Mouse (Mus musculus) sigmoid colon, adult 10 weeks (tissue): Measurements from ENCODE around the gene Dxo. TPM values are rescaled to one million over a fixed set of nuclear protein-coding genes. Genes with fewer than 3 reads are reported as not detected.

Source experiments
- polyA plus RNA-seq: library from polyadenylated mRNA; stranded (reverse); fragments of 350-450 nt; fragmentation: Illumina TruSeq; extraction: RNeasy Lipid Tissue Mini Kit (QIAGEN cat#74804); gene quantifications from one replicate; pipeline ENCODE4 v1.2.3, GENCODE M21; 2014; ENCODE audit warnings: low read depth, low replicate concordance

Gene Dxo
- polyA plus RNA-seq = 3.0 TPM

GRCm38 (mm10) chr17:34836856-34837221 lies at the start of gene Dxo, which contains the start of gene Stk19:
Gene Dxo (plus strand): TSS chr17:34837019.
Gene Stk19 (minus strand): TSS chr17:34836945.

GRCm38 (mm10) chr17:34804301-34804700 lies 32.5 kb upstream of the Dxo start, which contains the start of gene Cyp21a1:
Gene Cyp21a1 (minus strand): TSS chr17:34804561.

DNA sequence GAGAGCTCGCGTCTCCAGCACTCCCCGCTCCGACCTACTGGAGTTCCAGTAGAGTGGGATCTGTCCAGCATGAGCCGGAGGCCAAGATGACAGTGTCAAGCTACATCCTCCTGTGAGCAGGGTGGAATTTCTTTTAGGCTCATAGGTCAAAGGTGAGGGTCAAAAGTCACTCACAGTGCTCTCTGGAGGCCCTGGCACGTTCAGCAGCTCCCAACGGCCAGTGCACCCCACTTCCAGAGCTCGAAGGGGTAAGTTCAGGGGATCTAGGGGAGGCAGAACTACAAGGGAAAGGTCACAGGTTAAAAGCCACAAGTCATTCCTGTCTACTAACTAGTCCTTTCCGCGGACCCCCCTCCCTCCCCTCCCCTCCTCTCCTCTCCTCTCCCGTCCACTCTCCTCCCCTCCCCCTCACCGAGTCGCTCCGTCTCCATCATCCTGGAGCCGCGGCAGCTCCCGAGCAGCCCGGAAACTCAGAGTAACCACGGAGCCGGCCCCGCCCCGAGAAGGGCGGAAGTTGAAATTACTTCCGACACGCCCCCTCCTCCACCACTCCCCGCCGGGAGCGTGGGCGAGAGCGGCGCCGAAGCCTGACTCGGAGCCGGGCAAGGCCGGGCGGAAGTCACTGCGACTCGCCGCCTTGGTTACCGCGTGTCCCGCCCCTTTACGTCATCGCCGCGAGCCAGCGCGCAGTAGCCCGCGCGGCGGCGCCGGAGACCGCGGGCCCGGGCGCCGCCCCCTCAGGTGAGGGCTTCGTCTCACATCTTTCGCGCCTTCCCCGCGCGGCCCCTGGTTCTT lies 13.1 kb downstream of the Dxo start, which contains the start of the genes Skiv2l and Nelfe:
TSS of gene Skiv2l (minus strand) at position 489 of the 795 bp plus-strand sequence.
TSS of gene Nelfe (plus strand) at position 670 of the 795 bp plus-strand sequence.

GRCm38 (mm10) chr17:34862416-34863081 lies 25.7 kb downstream of the Dxo start, which contains the start of gene Cfb:
Gene Cfb (minus strand): TSS chr17:34862518.

GRCm38 (mm10) chr17:34879336-34879879 lies 42.6 kb downstream of the Dxo start, which contains the start of gene Zbtb12:
Gene Zbtb12 (plus strand): TSS chr17:34879483.

GRCm38 (mm10) chr17:34881683-34882310 lies 45.0 kb downstream of the Dxo start, which contains the start of gene Gm20547:
Gene Gm20547 (minus strand): TSS chr17:34882042.

Other genes starting within 250 kb of the Dxo start
- gene Gpsm3, start 247.2 kb upstream of the Dxo start, polyA plus RNA-seq = 1.6 TPM
- 21.6 TPM for gene Pbx2, start 245.8 kb upstream of the Dxo start, polyA plus RNA-seq
- not detected for gene Ager, start 239.2 kb upstream of the Dxo start, polyA plus RNA-seq
- 50.6 TPM for gene Rnf5, start 233.3 kb upstream of the Dxo start, polyA plus RNA-seq
- gene Agpat1, start 232.8 kb upstream of the Dxo start, polyA plus RNA-seq = 4.8 TPM
- not detected for gene Egfl8, start 221.0 kb upstream of the Dxo start, polyA plus RNA-seq
- 4.5 TPM for gene Ppt2, start 208.5 kb upstream of the Dxo start, polyA plus RNA-seq
- gene Prrt1, start 207.5 kb upstream of the Dxo start, polyA plus RNA-seq = 1.1 TPM
- gene Fkbpl, start 192.3 kb upstream of the Dxo start, polyA plus RNA-seq = 4.4 TPM
- 2.8 TPM for gene Atf6b, start 189.9 kb upstream of the Dxo start, polyA plus RNA-seq
- gene Tnxb, start 166.5 kb upstream of the Dxo start, polyA plus RNA-seq = 0.16 TPM
- gene C4b, start 93.1 kb upstream of the Dxo start, polyA plus RNA-seq = 1.8 TPM
- gene Cyp21a1, start 32.5 kb upstream of the Dxo start, polyA plus RNA-seq = not detected
- gene Stk19, start 74 bp upstream of the Dxo start, polyA plus RNA-seq = 23.0 TPM
- 5.6 TPM for gene Skiv2l, start 13.2 kb downstream of the Dxo start, polyA plus RNA-seq
- gene Nelfe, start 13.4 kb downstream of the Dxo start, polyA plus RNA-seq = 1.1 TPM
- gene Cfb, start 25.5 kb downstream of the Dxo start, polyA plus RNA-seq = 18.5 TPM
- 1.1 TPM for gene Zbtb12, start 42.5 kb downstream of the Dxo start, polyA plus RNA-seq
- gene Gm20547, start 45.0 kb downstream of the Dxo start, polyA plus RNA-seq = 2.3 TPM
- gene C2, start 61.2 kb downstream of the Dxo start, polyA plus RNA-seq = 1.0 TPM
- 10.6 TPM for gene Ehmt2, start 61.5 kb downstream of the Dxo start, polyA plus RNA-seq
- 32.3 TPM for gene Slc44a4, start 77.4 kb downstream of the Dxo start, polyA plus RNA-seq
- gene Neu1, start 94.2 kb downstream of the Dxo start, polyA plus RNA-seq = 15.5 TPM
- 10.1 TPM for gene Hspa1b, start 122.2 kb downstream of the Dxo start, polyA plus RNA-seq
- gene Gm20481, start 132.9 kb downstream of the Dxo start, polyA plus RNA-seq = not detected
- gene Hspa1a, start 135.1 kb downstream of the Dxo start, polyA plus RNA-seq = 4.5 TPM
- gene Hspa1l, start 135.7 kb downstream of the Dxo start, polyA plus RNA-seq = 0.22 TPM
- 12.9 TPM for gene Lsm2, start 144.8 kb downstream of the Dxo start, polyA plus RNA-seq
- gene Vars, start 164.0 kb downstream of the Dxo start, polyA plus RNA-seq = 1.5 TPM
- 0.09 TPM for gene Vwa7, start 179.6 kb downstream of the Dxo start, polyA plus RNA-seq
- not detected for gene Sapcd1, start 191.0 kb downstream of the Dxo start, polyA plus RNA-seq
- 2.5 TPM for gene Msh5, start 209.7 kb downstream of the Dxo start, polyA plus RNA-seq
- gene Clic1, start 212.9 kb downstream of the Dxo start, polyA plus RNA-seq = 47.8 TPM
- gene Ddah2, start 222.0 kb downstream of the Dxo start, polyA plus RNA-seq = not detected
- 1.5 TPM for gene Ly6g6c, start 228.4 kb downstream of the Dxo start, polyA plus RNA-seq
- 3.0 TPM for gene Mpig6b, start 229.2 kb downstream of the Dxo start, polyA plus RNA-seq
- 2.8 TPM for gene Ly6g6e, start 239.9 kb downstream of the Dxo start, polyA plus RNA-seq
- not detected for gene Ly6g6d, start 241.0 kb downstream of the Dxo start, polyA plus RNA-seq
- gene Ly6g6f, start 248.6 kb downstream of the Dxo start, polyA plus RNA-seq = not detected